Mouse (Mus musculus): ENCODE data around the gene Pla2g2f. TPM values are rescaled to one million over a fixed set of nuclear protein-coding genes. Genes with fewer than 3 reads are reported as not detected.

Gene Pla2g2f
- polyA plus RNA-seq, 1 experiment from 2014 or later = not detected

DNA sequence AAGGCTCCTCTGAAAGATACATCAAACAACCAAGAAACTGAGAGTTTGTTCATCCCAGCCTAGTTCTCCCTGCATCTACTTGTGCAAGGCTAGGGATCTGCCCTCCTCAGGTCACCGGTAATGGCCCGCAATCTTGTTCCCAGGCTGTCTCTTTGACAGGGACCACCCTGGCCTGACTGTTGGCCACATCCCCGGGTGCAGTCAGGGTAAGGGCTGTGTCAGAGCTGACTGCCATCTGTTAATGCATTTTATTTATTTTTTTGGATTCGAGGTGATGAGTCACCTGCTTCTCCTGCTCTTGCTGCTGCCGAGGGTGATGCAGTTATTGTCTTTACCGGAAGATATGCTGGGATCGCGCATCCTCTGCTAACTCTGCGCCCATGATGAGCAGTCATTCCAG is 40.7 kb downstream of the Pla2g2f start:
- Histone ChIP-seq H3K9ac (no peak overlapping the region), H3K4me2 (no peak overlapping the region), H3K27ac (replicated peaks) (no peak overlapping the region), H3K36me3 (replicated peaks) (no peaks in the 10 kb centered on the region), H3K4me1 (replicated peaks) (no peaks in the 10 kb centered on the region), H3K4me3 (replicated peaks) (no peak overlapping the region), H3K27me3 (no peaks in the 10 kb centered on the region), H3K9me3 (replicated peaks) (no peaks in the 10 kb centered on the region)
- WGBS (ENCODE audit: insufficient replicate concordance) = 67% methylated on average over 9 of the region's 9 CpGs
- no peak for ATAC-seq (ENCODE audit: insufficient read depth)

DNA sequence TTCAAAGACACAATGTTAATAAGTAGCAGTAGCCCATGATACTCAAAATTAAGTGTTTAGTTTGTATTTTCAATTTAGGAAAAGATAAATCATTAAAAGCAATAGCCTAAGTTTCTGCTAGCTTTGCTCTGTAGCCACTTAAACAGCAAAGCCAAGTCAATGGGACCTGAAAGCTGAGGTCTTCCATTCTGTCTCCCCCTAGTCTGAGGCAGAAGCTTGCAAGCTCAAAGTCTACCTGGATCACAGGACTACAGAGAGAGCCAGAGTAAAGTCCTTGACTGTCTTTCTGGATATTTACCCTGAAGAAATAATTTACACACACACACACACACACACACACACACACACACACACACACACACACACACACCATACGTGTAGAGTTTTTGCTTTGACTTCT is 43.2 kb downstream of the Pla2g2f start:
- no peak overlapping the region for H3K27ac ChIP-seq (replicated peaks)
- no peaks in the 10 kb centered on the region for H3K27me3 ChIP-seq
- no peaks in the 10 kb centered on the region for H3K36me3 ChIP-seq (replicated peaks)
- no peaks in the 10 kb centered on the region for H3K9me3 ChIP-seq (replicated peaks)
- no peaks in the 10 kb centered on the region for H3K4me1 ChIP-seq (replicated peaks)
- H3K4me2 ChIP-seq = no peak overlapping the region
- ATAC-seq (ENCODE audit: insufficient read depth) = no peak
- WGBS (ENCODE audit: insufficient replicate concordance) = 58% methylated on average over 1 of the region's 1 CpGs
- H3K4me3 ChIP-seq (replicated peaks) = no peak overlapping the region
- H3K9ac ChIP-seq = no peak overlapping the region

DNA sequence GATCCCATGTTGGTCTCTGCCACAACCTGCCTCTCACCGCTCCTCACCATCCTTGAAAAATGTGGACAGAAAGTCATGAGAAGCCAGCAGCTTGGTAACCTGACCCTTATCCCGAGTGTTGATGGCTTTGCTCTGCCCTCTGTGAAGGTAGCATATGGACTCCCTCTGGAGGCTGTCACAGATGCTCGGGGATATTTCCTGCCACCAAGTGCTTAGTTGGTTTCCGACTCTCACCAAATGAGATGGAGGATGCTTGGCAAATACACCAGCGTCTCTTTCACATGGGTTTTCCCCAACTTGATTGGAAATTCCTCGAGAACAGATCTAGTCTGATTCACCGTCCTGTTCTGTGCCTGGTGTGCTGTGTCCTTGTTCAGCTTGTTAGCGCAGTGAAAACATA is 44.8 kb downstream of the Pla2g2f start:
- WGBS (ENCODE audit: insufficient replicate concordance) = 59% methylated on average over 8 of the region's 8 CpGs
- Histone ChIP-seq H3K4me2 (no peak overlapping the region), H3K4me3 (replicated peaks) (no peak overlapping the region), H3K9me3 (replicated peaks) (no peaks in the 10 kb centered on the region), H3K27me3 (no peaks in the 10 kb centered on the region), H3K9ac (no peak overlapping the region), H3K27ac (replicated peaks) (no peak overlapping the region), H3K4me1 (replicated peaks) (no peaks in the 10 kb centered on the region), H3K36me3 (replicated peaks) (no peaks in the 10 kb centered on the region)
- no peak for ATAC-seq (ENCODE audit: insufficient read depth)

DNA sequence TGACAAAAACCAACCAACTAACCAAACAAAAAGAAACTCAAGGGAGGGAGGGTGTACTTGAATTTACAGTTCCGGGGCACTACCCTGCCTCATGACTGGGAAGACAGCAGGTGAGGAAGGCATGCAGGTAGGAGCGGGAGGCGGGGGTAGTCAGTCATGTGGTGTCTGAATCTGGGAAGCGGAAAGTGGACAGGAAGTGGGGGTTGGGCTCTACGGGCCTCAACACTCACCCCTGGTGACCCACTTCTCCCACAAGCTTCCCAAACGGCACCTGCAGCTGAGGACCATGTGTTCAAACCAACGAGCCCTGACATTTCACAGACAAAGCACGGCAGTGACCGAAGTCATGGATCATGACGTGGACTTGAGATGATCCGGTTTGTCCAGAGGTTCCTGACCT is 45.3 kb downstream of the Pla2g2f start:
- H3K27ac ChIP-seq (replicated peaks) = no peak overlapping the region
- H3K4me1 ChIP-seq (replicated peaks) = no peaks in the 10 kb centered on the region
- no peak for ATAC-seq (ENCODE audit: insufficient read depth)
- no peak overlapping the region for H3K4me2 ChIP-seq
- H3K9ac ChIP-seq = no peak overlapping the region
- WGBS (ENCODE audit: insufficient replicate concordance) = 65% methylated on average over 11 of the region's 11 CpGs
- H3K27me3 ChIP-seq = no peaks in the 10 kb centered on the region
- no peaks in the 10 kb centered on the region for H3K36me3 ChIP-seq (replicated peaks)
- no peak overlapping the region for H3K4me3 ChIP-seq (replicated peaks)
- no peaks in the 10 kb centered on the region for H3K9me3 ChIP-seq (replicated peaks)

DNA sequence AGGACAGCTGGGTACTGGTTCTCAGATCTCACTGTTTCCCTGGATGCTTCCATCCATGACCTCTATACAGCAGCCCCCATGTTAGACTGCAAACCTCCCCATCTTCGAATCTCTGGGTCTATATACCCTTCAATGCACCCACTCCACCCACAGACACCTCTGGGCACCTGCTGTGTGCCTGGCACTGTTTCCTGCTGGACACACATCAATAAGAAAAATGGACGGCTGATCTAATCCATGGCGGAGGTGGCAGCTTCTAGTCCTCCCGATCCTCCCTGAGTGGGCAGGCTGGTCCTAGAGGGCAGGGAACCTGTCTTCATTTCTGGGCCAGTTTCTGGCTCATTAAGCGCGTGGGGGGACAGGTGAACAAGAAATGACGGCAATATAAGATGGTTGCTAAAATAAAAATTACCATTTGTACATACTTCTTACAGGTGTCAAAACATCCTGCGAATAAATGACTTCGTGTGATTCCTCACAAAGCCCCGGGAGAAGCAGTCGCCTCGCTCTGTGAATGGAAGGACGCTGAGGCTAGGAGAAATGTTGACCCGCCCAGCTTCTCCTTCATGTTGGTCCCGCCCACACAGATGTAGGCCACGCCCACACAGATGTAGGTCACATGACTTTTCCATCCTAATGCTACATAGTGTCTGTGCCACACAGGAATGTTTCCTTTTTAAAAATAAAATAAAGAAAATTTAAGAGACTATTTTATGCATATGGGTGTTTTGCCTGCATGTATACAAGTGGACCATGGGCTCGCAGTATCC is 46.2 kb downstream of the Pla2g2f start:
- Histone ChIP-seq H3K27ac (replicated peaks) (no peak overlapping the region), H3K4me1 (replicated peaks) (no peaks in the 10 kb centered on the region), H3K4me3 (replicated peaks) (no peak overlapping the region), H3K9me3 (replicated peaks) (no peaks in the 10 kb centered on the region), H3K36me3 (replicated peaks) (no peaks in the 10 kb centered on the region), H3K4me2 (no peak overlapping the region), H3K9ac (no peak overlapping the region), H3K27me3 (no peaks in the 10 kb centered on the region)
- 47% methylated on average over 17 of the region's 17 CpGs for WGBS (ENCODE audit: insufficient replicate concordance)
- no peak for ATAC-seq (ENCODE audit: insufficient read depth)

DNA sequence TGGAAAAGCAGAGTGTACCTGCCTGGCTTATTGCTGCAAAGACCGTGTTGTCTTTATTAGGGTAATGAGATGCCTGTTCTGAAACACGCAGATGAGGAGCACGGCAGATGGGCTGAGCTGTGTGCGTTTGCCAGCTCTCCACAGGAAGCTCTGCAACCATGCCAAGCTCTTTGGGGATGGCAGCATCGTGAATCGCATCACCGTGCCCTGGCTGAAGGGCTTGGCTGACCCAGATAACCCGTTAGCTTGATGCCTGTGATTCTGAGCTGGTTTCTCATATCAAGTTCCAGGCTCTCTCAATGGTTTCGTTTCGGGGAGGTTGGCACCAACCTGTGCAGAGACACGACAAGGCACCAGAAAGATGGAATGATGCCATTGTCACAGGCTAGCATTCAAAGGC is 46.8 kb downstream of the Pla2g2f start:
- ATAC-seq (ENCODE audit: insufficient read depth) = no peak
- Histone ChIP-seq H3K36me3 (replicated peaks) (no peaks in the 10 kb centered on the region), H3K4me1 (replicated peaks) (no peaks in the 10 kb centered on the region), H3K9ac (no peak overlapping the region), H3K4me3 (replicated peaks) (no peak overlapping the region), H3K9me3 (replicated peaks) (no peaks in the 10 kb centered on the region), H3K4me2 (no peak overlapping the region), H3K27me3 (no peaks in the 10 kb centered on the region), H3K27ac (replicated peaks) (no peak overlapping the region)
- 64% methylated on average over 11 of the region's 11 CpGs for WGBS (ENCODE audit: insufficient replicate concordance)

DNA sequence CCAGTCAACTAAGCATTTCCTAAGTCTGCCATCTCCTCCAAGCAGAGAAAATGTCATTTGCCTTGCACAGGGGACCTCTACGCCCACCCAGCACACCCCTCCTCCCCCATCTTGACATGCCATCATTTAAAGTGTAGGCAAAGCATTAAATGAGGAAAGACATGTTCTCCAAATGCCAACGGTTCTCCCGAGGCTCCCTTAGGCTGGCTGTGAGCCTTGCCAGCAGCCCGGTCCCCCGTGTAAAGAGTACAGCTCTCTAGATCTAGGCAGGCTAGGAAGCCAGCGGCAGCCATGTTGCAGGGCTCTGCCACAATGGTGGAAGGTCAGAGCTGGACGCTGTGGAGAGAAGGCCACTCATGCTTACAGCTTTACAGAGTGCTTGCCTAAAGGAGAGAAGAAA is 47.5 kb downstream of the Pla2g2f start:
- ATAC-seq (ENCODE audit: insufficient read depth) = no peak
- Histone ChIP-seq H3K27me3 (no peaks in the 10 kb centered on the region), H3K27ac (replicated peaks) (no peak overlapping the region), H3K4me2 (no peak overlapping the region), H3K36me3 (replicated peaks) (no peaks in the 10 kb centered on the region), H3K4me1 (replicated peaks) (no peaks in the 10 kb centered on the region), H3K4me3 (replicated peaks) (no peak overlapping the region), H3K9me3 (replicated peaks) (no peaks in the 10 kb centered on the region), H3K9ac (no peak overlapping the region)
- WGBS (ENCODE audit: insufficient replicate concordance) = 48% methylated on average over 7 of the region's 7 CpGs

DNA sequence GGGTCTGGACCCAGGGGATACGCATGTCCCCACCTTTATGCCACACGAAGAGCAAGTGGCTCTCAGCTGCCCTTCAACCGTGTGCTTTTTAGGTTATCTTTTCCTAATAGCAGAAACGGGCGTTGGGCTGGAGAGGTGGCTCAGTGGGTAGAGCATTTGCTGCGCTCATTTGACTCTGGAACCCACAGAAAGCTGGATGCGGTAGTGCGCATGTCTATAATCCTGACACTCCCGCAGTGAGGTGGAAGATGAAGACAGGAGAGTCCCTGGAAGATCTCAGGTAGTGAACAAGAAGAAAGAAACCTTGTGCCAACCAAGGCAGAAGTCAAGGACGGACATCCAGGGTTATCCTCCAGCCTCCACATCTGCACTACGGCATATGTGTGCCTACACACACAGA is 48.2 kb downstream of the Pla2g2f start:
- Histone ChIP-seq H3K9ac (no peak overlapping the region), H3K4me2 (no peak overlapping the region), H3K27ac (replicated peaks) (no peak overlapping the region), H3K4me1 (replicated peaks) (no peaks in the 10 kb centered on the region), H3K4me3 (replicated peaks) (no peak overlapping the region), H3K36me3 (replicated peaks) (no peaks in the 10 kb centered on the region), H3K27me3 (no peaks in the 10 kb centered on the region), H3K9me3 (replicated peaks) (no peaks in the 10 kb centered on the region)
- WGBS (ENCODE audit: insufficient replicate concordance) = 73% methylated on average over 11 of the region's 11 CpGs
- ATAC-seq (ENCODE audit: insufficient read depth) = no peak

DNA sequence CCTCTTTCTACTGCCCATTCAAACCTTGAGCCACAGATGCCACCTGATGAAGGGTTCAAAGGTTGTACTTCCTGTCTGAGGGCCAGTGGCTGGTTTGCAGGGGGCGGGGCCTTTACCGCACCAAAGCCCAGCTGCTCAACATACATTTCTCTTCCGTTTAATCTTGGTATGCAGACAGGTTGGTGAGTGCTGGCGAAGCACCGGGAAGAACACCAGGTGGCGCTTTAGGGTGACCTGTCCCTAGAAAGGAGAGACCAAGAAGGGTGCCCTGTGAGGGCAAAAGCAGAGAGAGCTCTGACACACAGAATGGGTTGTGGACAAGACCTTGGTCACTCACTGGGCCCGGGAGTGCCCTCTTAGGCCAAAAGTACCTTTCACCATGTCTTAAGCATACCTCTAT is 48.8 kb downstream of the Pla2g2f start:
- ATAC-seq (ENCODE audit: insufficient read depth) = no peak
- H3K27me3 ChIP-seq = no peaks in the 10 kb centered on the region
- no peak overlapping the region for H3K27ac ChIP-seq (replicated peaks)
- H3K4me3 ChIP-seq (replicated peaks) = no peak overlapping the region
- no peak overlapping the region for H3K4me2 ChIP-seq
- no peak overlapping the region for H3K9ac ChIP-seq
- 10% methylated on average over 7 of the region's 7 CpGs for WGBS (ENCODE audit: insufficient replicate concordance)
- H3K36me3 ChIP-seq (replicated peaks) = no peaks in the 10 kb centered on the region
- H3K9me3 ChIP-seq (replicated peaks) = no peaks in the 10 kb centered on the region
- H3K4me1 ChIP-seq (replicated peaks) = no peaks in the 10 kb centered on the region

DNA sequence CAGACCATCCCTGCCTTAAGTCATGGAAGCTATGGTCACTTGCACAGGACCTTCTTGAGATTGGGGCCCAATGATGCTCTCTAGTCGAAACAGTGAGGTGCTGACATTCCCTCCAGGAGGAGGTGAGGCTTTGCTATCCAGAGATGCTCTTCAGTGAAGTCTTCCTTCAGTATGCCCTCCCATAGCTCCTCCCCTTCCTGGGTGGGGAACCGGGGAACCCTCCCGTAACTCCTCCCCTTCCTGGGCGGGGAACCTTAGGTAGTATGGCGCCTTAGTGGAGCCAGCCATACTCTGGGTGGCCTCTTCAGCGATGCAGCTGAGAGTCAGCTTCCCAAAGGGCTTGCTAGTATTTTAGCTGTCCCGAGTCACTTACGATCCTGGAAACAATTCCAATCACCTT is 50.8 kb downstream of the Pla2g2f start:
- Histone ChIP-seq H3K27ac (replicated peaks) (no peak overlapping the region), H3K4me2 (no peak overlapping the region), H3K36me3 (replicated peaks) (no peaks in the 10 kb centered on the region), H3K4me1 (replicated peaks) (no peaks in the 10 kb centered on the region), H3K9me3 (replicated peaks) (no peaks in the 10 kb centered on the region), H3K9ac (no peak overlapping the region), H3K4me3 (replicated peaks) (no peak overlapping the region), H3K27me3 (no peaks in the 10 kb centered on the region)
- ATAC-seq (ENCODE audit: insufficient read depth) = no peak
- 64% methylated on average over 8 of the region's 8 CpGs for WGBS (ENCODE audit: insufficient replicate concordance)

DNA sequence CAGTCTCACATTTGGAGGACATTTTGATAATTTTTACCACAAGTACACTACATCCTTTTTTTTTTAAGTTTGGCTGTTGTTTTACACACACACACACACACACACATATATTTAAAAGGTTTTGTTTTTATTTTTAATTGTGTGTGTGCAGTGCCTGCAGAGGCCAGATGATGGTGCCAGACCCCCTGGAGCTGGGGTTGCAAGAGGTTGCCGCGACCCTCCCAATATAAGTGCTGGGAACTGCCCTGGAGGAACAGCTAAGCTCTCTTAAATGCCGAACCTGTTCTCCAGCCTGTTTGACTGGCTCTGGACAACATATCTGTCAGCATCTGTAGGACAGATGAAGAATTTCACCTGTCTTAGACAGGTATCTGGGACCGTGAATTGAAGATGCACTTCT is 53.3 kb downstream of the Pla2g2f start:
- Histone ChIP-seq H3K36me3 (replicated peaks) (no peaks in the 10 kb centered on the region), H3K4me1 (replicated peaks) (no peaks in the 10 kb centered on the region), H3K4me2 (no peak overlapping the region), H3K4me3 (replicated peaks) (no peak overlapping the region), H3K9ac (no peak overlapping the region), H3K27me3 (no peaks in the 10 kb centered on the region), H3K27ac (replicated peaks) (no peak overlapping the region), H3K9me3 (replicated peaks) (no peaks in the 10 kb centered on the region)
- no peak for ATAC-seq (ENCODE audit: insufficient read depth)
- WGBS (ENCODE audit: insufficient replicate concordance) = 57% methylated on average over 4 of the region's 4 CpGs

DNA sequence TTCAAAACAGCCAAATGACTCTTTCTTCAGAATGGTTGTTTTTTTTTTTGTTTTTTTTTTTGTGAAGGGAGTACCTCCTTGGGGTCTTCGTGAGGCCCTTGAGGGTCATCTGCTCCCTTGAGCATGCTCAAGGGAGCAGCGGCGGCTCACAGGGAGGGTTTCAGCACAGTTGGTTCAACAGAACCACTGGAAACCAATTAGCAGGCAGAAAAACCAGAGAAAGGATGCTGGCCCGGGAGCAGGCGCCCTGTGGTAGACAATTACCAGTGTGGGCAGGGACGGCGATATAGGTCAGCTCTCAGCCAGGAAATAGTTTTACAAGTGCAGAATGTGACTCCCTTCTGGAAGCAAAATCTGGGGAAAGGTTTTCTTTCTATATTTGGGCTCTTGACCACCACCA is 53.8 kb downstream of the Pla2g2f start:
- H3K27ac ChIP-seq (replicated peaks) = no peak overlapping the region
- no peaks in the 10 kb centered on the region for H3K4me1 ChIP-seq (replicated peaks)
- no peak overlapping the region for H3K4me3 ChIP-seq (replicated peaks)
- WGBS (ENCODE audit: insufficient replicate concordance) = 53% methylated on average over 7 of the region's 7 CpGs
- H3K4me2 ChIP-seq = no peak overlapping the region
- H3K9me3 ChIP-seq (replicated peaks) = no peaks in the 10 kb centered on the region
- H3K27me3 ChIP-seq = no peaks in the 10 kb centered on the region
- ATAC-seq (ENCODE audit: insufficient read depth) = no peak
- no peaks in the 10 kb centered on the region for H3K36me3 ChIP-seq (replicated peaks)
- no peak overlapping the region for H3K9ac ChIP-seq
